8 mouse cellular contexts compared by ENCODE assay signal in the genomic region with DNA sequence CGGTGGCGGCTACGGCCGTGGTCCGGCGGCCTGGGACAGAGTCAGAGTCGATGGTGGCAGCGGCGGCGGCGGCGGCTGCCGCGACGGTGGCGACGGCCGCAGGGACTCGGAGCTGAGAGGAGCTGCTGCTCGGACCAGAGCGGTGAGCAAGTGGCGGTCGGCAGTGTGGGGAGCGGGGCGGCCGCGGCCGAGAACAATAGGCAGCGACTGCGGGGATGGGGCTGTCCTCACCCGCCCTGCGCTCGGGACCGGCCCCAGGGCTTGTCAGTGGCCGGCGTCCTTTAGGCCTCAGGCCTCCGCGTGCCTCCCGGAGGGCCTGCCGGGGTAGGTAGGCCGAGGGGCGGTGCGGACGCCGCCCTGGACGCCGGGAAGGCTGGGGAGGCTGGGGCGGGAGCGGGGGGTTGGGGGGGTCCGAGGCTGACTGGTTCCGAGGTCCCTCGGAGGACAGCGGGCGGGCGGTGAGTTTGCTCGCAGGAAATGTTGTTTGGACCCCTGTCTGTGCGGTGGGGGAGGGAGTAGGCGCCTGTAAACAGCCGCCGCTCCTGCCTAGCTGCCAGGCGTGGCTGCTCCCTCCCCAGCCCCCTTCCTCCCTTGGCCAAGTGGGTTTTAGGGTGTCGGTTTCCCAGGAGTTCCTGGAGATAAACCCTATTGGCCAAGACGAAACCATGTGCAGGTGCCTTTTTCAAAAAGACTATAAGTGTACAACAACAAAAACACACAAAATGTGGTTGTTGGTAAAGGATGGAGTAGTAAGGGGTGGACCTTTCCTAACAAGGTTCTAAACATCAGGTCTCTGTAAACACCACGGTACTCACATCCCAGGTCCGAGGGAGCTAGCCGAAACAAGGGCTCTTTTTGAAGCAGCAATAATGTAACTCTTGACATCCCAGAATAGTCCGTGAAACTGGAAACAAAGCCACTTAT. TPM values are rescaled to one million over a fixed set of nuclear protein-coding genes. Genes with fewer than 3 reads are reported as not detected.
DNase-seq lines count a peak whose midpoint lies in the region; ATAC-seq lines count a peak whose summit lies in the region.

No protein-coding gene starts in this region.

- under 1% methylated on average over 67 of the region's 67 CpGs for WGBS in limb, embryonic 11.5 days
- under 1% methylated on average over 63 of the region's 67 CpGs for WGBS in midbrain, embryonic 12.5 days

- peak overlapping the region; percentile 75 for H3K27ac ChIP-seq in limb, embryonic 11.5 days (replicated peaks; ENCODE audit: low read depth, low read length)
- peak overlapping the region; percentile 91 for H3K27ac ChIP-seq in midbrain, embryonic 12.5 days (replicated peaks)

- H3K9ac ChIP-seq in limb, embryonic 11.5 days (ENCODE audit: low read length): peak overlapping the region; percentile 91
- peak overlapping the region; percentile 96 for H3K9ac ChIP-seq in midbrain, embryonic 12.5 days (replicated peaks)

- no peaks in the 10 kb centered on the region for H3K9me3 ChIP-seq in limb, embryonic 11.5 days (ENCODE audit: control insufficient read depth, low read length)
- no peaks in the 10 kb centered on the region for H3K9me3 ChIP-seq in midbrain, embryonic 12.5 days

- DNase-seq in kidney, adult 11 months: peak; percentile 57
- no peak for DNase-seq in kidney, adult 18-20 months
- peak; percentile 70 for DNase-seq in embryo, embryonic 10.5 days (ENCODE audit: low spot score)
- peak; percentile 62 for DNase-seq in gastrocnemius, postnatal 10 days
- peak; percentile 63 for DNase-seq in induced T-regulatory cell, adult 2 months (ENCODE audit: low read depth)
- DNase-seq in limb, embryonic 11.5 days (ENCODE audit: low spot score): peak; percentile 67
- DNase-seq in spleen, postnatal 10 days (ENCODE audit: low spot score in 2 of 2): peak; percentile 68 to 72

- no peaks in the 10 kb centered on the region for H3K36me3 ChIP-seq in limb, embryonic 11.5 days (ENCODE audit: control insufficient read depth, insufficient read depth, low read length)
- H3K36me3 ChIP-seq in midbrain, embryonic 12.5 days: no peaks in the 10 kb centered on the region

- peak; percentile 53 for ATAC-seq in limb, embryonic 11.5 days (ENCODE audit: insufficient number of reproducible peaks, low FRiP score, low TSS enrichment, low read depth)
- peak; percentile 82 for ATAC-seq in midbrain, embryonic 12.5 days (ENCODE audit: low FRiP score, low read depth)

- no peaks in the 10 kb centered on the region for H3K27me3 ChIP-seq in limb, embryonic 11.5 days (ENCODE audit: control insufficient read depth, insufficient read depth, low read length)
- no peaks in the 10 kb centered on the region; the same call in none of the 2 replicates for H3K27me3 ChIP-seq in midbrain, embryonic 12.5 days

- H3K4me3 ChIP-seq in limb, embryonic 11.5 days (ENCODE audit: low read depth, low read length): peak overlapping the region; percentile 90
- H3K4me3 ChIP-seq in midbrain, embryonic 12.5 days: peak overlapping the region; percentile 97

- H3K4me2 ChIP-seq in limb, embryonic 11.5 days (ENCODE audit: low read depth, severe bottlenecking): peak overlapping the region; percentile 48
- H3K4me2 ChIP-seq in midbrain, embryonic 12.5 days (replicated peaks): peak overlapping the region; percentile 68

- H3K4me1 ChIP-seq in limb, embryonic 11.5 days (ENCODE audit: control insufficient read depth, insufficient read depth, low read length): 0 out of 2 replicates have a peak, but pooled peaks cover 2% of the 10 kb centered on the region
- peaks cover 13% of the 10 kb centered on the region for H3K4me1 ChIP-seq in midbrain, embryonic 12.5 days

RNA-seq across cellular contexts. Expression of a gene that starts 0.6 kb away (rescaled TPM):
- 10 to 100 TPM; 32.1 to 36.9 TPM for total RNA-seq in gastrocnemius, postnatal 10 days (2021)
- polyA plus RNA-seq in limb, embryonic 11.5 days (2014; fragmentation: Nextera tagmentation; extraction: Ambion mirVana): 8.4 and 9.5 TPM in 2 replicates
- polyA plus RNA-seq in midbrain, embryonic 12.5 days (2016; fragmentation: Nextera tagmentation; extraction: Ambion mirVana): 9.9 and 11.4 TPM in 2 replicates
